Mouse (Mus musculus) Patski (cell line): ENCODE measurements around the gene Col27a1. TPM values are rescaled to one million over a fixed set of nuclear protein-coding genes. Genes with fewer than 3 reads are reported as not detected.

ENCODE experiments used
- ATAC-seq: fragments of 100-300 bp; one replicate; pipeline ENCODE4 v1.8.0; 2021
- CTCF ChIA-PET: fragments of 350-600 bp; sonication (Branson Sonifier 250); formaldehyde crosslinking; loops from one replicate; lab custom pipeline; 2022; ENCODE audit warnings: inconsistent platforms; lab: Charles Lee
- POLR2A ChIA-PET: fragments of 350-600 bp; sonication (Branson Sonifier 250); formaldehyde crosslinking; loops from one replicate; lab custom pipeline; 2022; ENCODE audit warnings: antibody characterized with exemption, inconsistent platforms; lab: Charles Lee
- DNase-seq: peaks from one replicate; pipeline ENCODE4 v3.0.0-alpha.2; 2011; ENCODE audit warnings: low read depth, low spot score
- H3K27me3 ChIP-seq: fragments of 371-371 bp; one replicate; pipeline ENCODE4 v1.5.1; 2021
- CTCF ChIP-seq: fragments of 100-300 bp; IDR thresholded peaks from one replicate; pipeline ENCODE4 v1.5.1; 2021
- in situ Hi-C: fragments of 300-500 bp; cut with MboI; formaldehyde crosslinking; loops from 3 replicates; pipeline ENCODE4 v1.11.1; 2018; ENCODE audit warnings: low pct_unique_long_range_greater_than_20kb, mixed read lengths
- polyA plus RNA-seq: library from polyadenylated mRNA; unstranded; gene quantifications from one replicate; pipeline ENCODE4 v1.2.3, GENCODE M21; 2021

Col27a1 gene
- polyA plus RNA-seq, 1 experiment from 2014 or later: 4.2 TPM

GRCm38 (mm10) chr4:63254151-63254550, 40.3 kb downstream of the Col27a1 start:
- ATAC-seq (no peak), DNase-seq (no peak)
- H3K27me3 ChIP-seq: no peaks in the 10 kb centered on the region
- ChIA-PET CTCF (no interaction called here), POLR2A (no interaction called here)
- in situ Hi-C loops: no loop called here
- no peak for TF ChIP-seq CTCF

- TF ChIP-seq CTCF: no peak
- in situ Hi-C loops: no loop called here
- ATAC-seq (no peak), DNase-seq (no peak)
- H3K27me3 ChIP-seq: no peaks in the 10 kb centered on the region
- CTCF ChIA-PET: no interaction called here
- POLR2A ChIA-PET: interaction anchor here (0.7 kb wide), 1 partner anchor 14 kb away, joined by 3 read pairs; no protein-coding TSS in a partner anchor
Measured at GRCm38 (mm10) chr4:63256371-63256770, 42.6 kb downstream of the Col27a1 start.

- no peaks in the 10 kb centered on the region for H3K27me3 ChIP-seq
- POLR2A ChIA-PET: no interaction called here
- no peak for TF ChIP-seq CTCF
- in situ Hi-C loops: no loop called here
- DNase-seq: no peak
- no peak for ATAC-seq
- CTCF ChIA-PET: no interaction called here
Measured at GRCm38 (mm10) chr4:63257346-63257745, 43.5 kb downstream of the Col27a1 start.

GRCm38 (mm10) chr4:63258096-63258495, 44.3 kb downstream of the Col27a1 start:
- POLR2A ChIA-PET: interaction anchor here (0.6 kb wide), 1 partner anchor 828 kb away, joined by 4 read pairs; no protein-coding TSS in a partner anchor
- CTCF ChIA-PET: no interaction called here
- in situ Hi-C loops: no loop called here
- no peak for TF ChIP-seq CTCF
- ATAC-seq: no peak
- no peaks in the 10 kb centered on the region for H3K27me3 ChIP-seq
- no peak for DNase-seq

- TF ChIP-seq CTCF: no peak
- ATAC-seq: no peak
- no peak for DNase-seq
- no peaks in the 10 kb centered on the region for H3K27me3 ChIP-seq
- in situ Hi-C loops: no loop called here
- POLR2A ChIA-PET: no interaction called here
- CTCF ChIA-PET: no interaction called here
Measured at GRCm38 (mm10) chr4:63259066-63259465, 45.3 kb downstream of the Col27a1 start.

GRCm38 (mm10) chr4:63260506-63260905, 46.7 kb downstream of the Col27a1 start:
- ATAC-seq (no peak), DNase-seq (no peak)
- POLR2A ChIA-PET: no interaction called here
- in situ Hi-C loops: no loop called here
- no peak for TF ChIP-seq CTCF
- CTCF ChIA-PET: interaction anchor here (1.0 to 1.3 kb wide), 2 partner anchors 14 to 51 kb away, joined by 3 read pairs; no protein-coding TSS in a partner anchor
- no peaks in the 10 kb centered on the region for H3K27me3 ChIP-seq

- ChIA-PET CTCF (no interaction called here), POLR2A (no interaction called here)
- DNase-seq (no peak), ATAC-seq (no peak)
- TF ChIP-seq CTCF: no peak
- in situ Hi-C loops: no loop called here
- no peaks in the 10 kb centered on the region for H3K27me3 ChIP-seq
Measured at GRCm38 (mm10) chr4:63262941-63263340, 49.1 kb downstream of the Col27a1 start.

- H3K27me3 ChIP-seq: no peaks in the 10 kb centered on the region
- TF ChIP-seq CTCF: no peak
- ATAC-seq (no peak), DNase-seq (no peak)
- ChIA-PET CTCF (no interaction called here), POLR2A (no interaction called here)
- in situ Hi-C loops: no loop called here
Measured at GRCm38 (mm10) chr4:63266276-63266675, 52.5 kb downstream of the Col27a1 start.

GRCm38 (mm10) chr4:63267121-63267520, 53.3 kb downstream of the Col27a1 start:
- no peaks in the 10 kb centered on the region for H3K27me3 ChIP-seq
- no peak for ATAC-seq
- ChIA-PET CTCF (no interaction called here), POLR2A (no interaction called here)
- TF ChIP-seq CTCF: no peak
- no peak for DNase-seq
- in situ Hi-C loops: no loop called here

GRCm38 (mm10) chr4:63267586-63267985, 53.8 kb downstream of the Col27a1 start:
- POLR2A ChIA-PET: no interaction called here
- H3K27me3 ChIP-seq: no peaks in the 10 kb centered on the region
- in situ Hi-C loops: no loop called here
- DNase-seq (no peak), ATAC-seq (no peak)
- no peak for TF ChIP-seq CTCF
- CTCF ChIA-PET: no interaction called here

- no peak for DNase-seq
- CTCF ChIA-PET: no interaction called here
- H3K27me3 ChIP-seq: no peaks in the 10 kb centered on the region
- POLR2A ChIA-PET: no interaction called here
- no peak for TF ChIP-seq CTCF
- in situ Hi-C loops: no loop called here
- ATAC-seq: no peak
Measured at GRCm38 (mm10) chr4:63268777-63269176, 55.0 kb downstream of the Col27a1 start.

GRCm38 (mm10) chr4:63274516-63274915, 60.7 kb downstream of the Col27a1 start:
- H3K27me3 ChIP-seq: no peaks in the 10 kb centered on the region
- ChIA-PET POLR2A (no interaction called here), CTCF (interaction anchor here (1.2 kb wide), 1 partner anchor 14 kb away, joined by 3 read pairs; no protein-coding TSS in a partner anchor)
- in situ Hi-C loops: no loop called here
- no peak for ATAC-seq
- no peak for DNase-seq
- no peak for TF ChIP-seq CTCF
